Mouse (Mus musculus): ENCODE results near the gene Ptma. TPM values are rescaled to one million over a fixed set of nuclear protein-coding genes. Genes with fewer than 3 reads are reported as not detected.

Gene Ptma
- polyA plus RNA-seq, 1 experiment from 2014 or later, result 2,826 TPM

DNA sequence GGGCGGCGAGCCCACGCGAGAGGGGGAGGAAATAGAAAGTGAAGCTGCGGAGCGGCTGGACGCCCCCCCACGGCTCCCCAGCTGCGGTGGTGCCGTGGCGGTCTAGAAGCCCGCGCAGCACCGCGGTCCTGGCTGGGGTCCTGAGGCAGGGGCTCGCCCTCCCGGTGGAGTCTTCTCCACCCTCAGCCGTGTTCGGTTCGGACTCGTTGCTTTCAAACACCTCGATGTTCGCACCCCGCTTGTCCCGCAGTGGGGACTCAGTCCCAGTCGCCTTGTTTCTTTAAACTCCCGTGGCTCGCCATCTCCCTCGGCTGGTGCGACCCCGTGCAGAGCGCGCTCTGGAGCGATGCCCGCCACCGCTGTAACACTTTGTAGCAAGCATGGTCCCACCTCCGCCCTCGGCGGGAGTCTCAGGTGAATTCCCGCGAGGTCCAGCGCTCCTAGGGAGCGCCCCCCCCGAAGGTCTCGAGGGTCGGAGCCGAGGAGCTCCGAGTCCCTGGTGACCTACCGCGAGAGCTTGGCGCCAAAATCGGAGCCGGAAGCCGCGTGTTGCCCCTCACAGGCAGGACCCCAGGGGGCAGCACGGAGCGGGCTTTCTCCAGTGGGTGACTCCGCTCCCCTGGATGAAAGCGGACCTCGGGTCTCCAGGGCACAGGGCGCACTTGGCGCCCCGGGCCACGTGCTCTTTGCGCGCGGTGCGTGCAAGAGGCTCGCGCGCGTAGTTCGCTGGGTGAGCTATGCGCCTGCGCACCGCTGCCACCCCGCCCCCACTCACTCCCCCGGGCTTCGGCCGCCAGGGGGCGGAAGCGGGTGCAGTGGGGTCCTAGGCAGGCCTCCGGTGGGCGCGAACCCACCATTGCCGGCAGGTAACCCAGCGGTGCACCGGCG is 1.3 kb downstream of the Ptma start:
- Histone ChIP-seq H3K27me3 (replicated peaks; ENCODE audit: control insufficient read depth, insufficient read depth, low read length) (no peaks in the 10 kb centered on the region), H3K9ac (ENCODE audit: low read length) (peak overlapping the region; percentile 100), H3K36me3 (ENCODE audit: control insufficient read depth, insufficient read depth, low read length) (peaks cover 24% of the 10 kb centered on the region), H3K9me3 (ENCODE audit: control insufficient read depth, low read length) (no peaks in the 10 kb centered on the region), H3K4me1 (replicated peaks; ENCODE audit: control insufficient read depth, insufficient read depth, low read length) (peaks cover 31% of the 10 kb centered on the region), H3K4me2 (ENCODE audit: low read length) (peak overlapping the region; percentile 98), H3K4me3 (ENCODE audit: low read depth, low read length) (peak overlapping the region; percentile 100), H3K27ac (ENCODE audit: low read depth) (peak overlapping the region; percentile 100)
- under 1% methylated on average over 88 of the region's 89 CpGs for WGBS
- ATAC-seq (replicated peaks; ENCODE audit: low FRiP score, low TSS enrichment, low read depth) (no peak; the same call in 1 of the 2 replicates), DNase-seq (ENCODE audit: low spot score) (peak; percentile 98)

DNA sequence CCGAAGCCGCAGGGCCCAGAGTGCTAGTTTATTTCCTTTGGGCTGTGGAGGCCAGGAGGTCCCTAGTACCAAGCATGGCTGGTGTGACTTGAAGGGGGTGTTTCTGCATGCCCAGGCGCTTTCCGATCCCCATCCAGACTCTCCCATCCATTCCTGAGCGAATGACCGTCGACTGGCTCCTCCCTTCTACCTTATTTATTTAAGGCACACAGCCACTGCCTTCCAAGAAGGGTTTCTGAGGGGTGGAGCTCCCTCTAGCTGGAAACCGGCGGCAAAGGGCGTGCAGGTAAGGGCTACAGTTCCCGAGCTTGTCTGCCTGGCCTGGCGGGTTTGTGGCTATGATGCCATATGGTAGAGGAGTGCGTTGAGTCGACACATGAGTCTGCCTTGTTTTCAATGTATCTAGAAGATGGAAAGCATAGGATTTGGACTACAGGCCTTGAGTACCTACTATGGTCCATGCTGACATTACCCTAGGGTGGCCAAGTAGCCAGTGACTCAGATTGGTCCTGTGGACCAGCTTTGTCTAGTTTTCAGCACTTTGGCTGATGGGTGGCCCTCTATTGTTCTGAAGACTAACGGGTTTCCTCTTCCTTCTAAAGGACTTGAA is 2.1 kb downstream of the Ptma start:
- Histone ChIP-seq H3K4me3 (ENCODE audit: low read depth, low read length) (peak overlapping the region; percentile 100), H3K9ac (ENCODE audit: low read length) (peak overlapping the region; percentile 100), H3K4me2 (ENCODE audit: low read length) (peak overlapping the region; percentile 98), H3K27ac (ENCODE audit: low read depth) (peak overlapping the region; percentile 100), H3K4me1 (replicated peaks; ENCODE audit: control insufficient read depth, insufficient read depth, low read length) (peaks cover 31% of the 10 kb centered on the region), H3K9me3 (ENCODE audit: control insufficient read depth, low read length) (no peaks in the 10 kb centered on the region), H3K27me3 (replicated peaks; ENCODE audit: control insufficient read depth, insufficient read depth, low read length) (no peaks in the 10 kb centered on the region), H3K36me3 (ENCODE audit: control insufficient read depth, insufficient read depth, low read length) (peaks cover 24% of the 10 kb centered on the region)
- no peak for DNase-seq (ENCODE audit: low spot score)
- ATAC-seq (replicated peaks; ENCODE audit: low FRiP score, low TSS enrichment, low read depth), result no peak
- 0% methylated on average over 15 of the region's 15 CpGs for WGBS

DNA sequence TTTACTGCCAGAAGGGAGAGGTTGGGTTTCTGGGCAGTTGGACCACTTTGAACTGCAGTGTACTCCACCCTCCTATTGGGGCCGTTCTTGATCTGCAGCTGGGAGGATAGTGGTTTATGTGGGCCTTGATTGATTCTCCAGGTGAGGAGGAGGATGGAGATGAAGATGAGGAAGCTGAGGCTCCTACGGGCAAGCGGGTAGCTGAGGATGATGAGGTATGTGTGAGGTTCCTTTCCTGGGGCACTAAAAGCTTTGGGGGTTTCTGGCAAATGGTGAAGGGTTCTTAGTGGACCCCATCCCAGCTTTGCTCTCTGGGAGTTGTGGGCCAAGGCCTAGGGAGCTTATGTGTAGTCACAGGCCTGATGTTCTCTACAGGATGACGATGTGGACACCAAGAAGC is 3.1 kb downstream of the Ptma start:
- ATAC-seq (replicated peaks; ENCODE audit: low FRiP score, low TSS enrichment, low read depth) (no peak), DNase-seq (ENCODE audit: low spot score) (peak; percentile 56)
- Histone ChIP-seq H3K4me3 (ENCODE audit: low read depth, low read length) (peak overlapping the region; percentile 100), H3K27ac (ENCODE audit: low read depth) (no peak overlapping the region), H3K36me3 (ENCODE audit: control insufficient read depth, insufficient read depth, low read length) (peaks cover 24% of the 10 kb centered on the region), H3K27me3 (replicated peaks; ENCODE audit: control insufficient read depth, insufficient read depth, low read length) (no peaks in the 10 kb centered on the region), H3K9ac (ENCODE audit: low read length) (peak overlapping the region; percentile 100), H3K4me2 (ENCODE audit: low read length) (peak overlapping the region; percentile 98), H3K4me1 (replicated peaks; ENCODE audit: control insufficient read depth, insufficient read depth, low read length) (peaks cover 26% of the 10 kb centered on the region), H3K9me3 (ENCODE audit: control insufficient read depth, low read length) (no peaks in the 10 kb centered on the region)
- 20% methylated on average over 4 of the region's 4 CpGs for WGBS

DNA sequence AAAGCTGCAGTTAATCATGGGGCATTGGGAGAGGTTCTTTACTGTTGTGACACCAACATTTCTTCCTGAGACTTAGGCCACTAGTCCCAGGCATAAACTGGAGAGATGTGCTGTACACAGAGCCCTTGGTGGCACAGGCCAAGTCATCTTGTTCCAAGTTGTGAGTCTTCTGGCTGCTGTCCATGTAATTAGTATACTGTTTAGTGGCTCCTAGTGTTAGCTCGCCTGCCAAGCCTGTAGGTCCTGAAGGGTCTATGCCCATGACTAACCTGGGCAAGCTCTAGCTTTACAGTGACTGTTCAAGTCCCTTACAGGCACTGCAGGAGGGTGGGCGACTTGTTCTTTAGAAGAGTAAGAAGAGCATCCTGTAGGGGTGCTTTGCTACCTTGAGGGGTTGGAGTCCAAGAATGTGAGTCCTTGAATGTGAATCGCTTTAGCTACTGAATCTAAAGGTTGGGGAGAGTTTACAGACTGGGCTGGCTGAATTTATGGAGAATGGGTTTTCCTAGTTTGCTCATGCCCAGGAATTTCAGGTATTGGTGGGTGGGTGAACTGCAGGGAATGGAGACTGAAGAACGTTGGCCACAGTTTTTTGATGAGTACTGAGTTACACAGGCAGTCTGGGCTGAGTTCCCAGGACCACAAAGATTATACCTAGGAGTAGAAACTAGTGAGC is 4.5 kb downstream of the Ptma start:
- Histone ChIP-seq H3K9ac (ENCODE audit: low read length) (0 out of 2 replicates have a peak overlapping the region, but pooled peaks have one; percentile 13), H3K27me3 (replicated peaks; ENCODE audit: control insufficient read depth, insufficient read depth, low read length) (no peaks in the 10 kb centered on the region), H3K27ac (ENCODE audit: low read depth) (peak overlapping the region; percentile 34), H3K9me3 (ENCODE audit: control insufficient read depth, low read length) (no peaks in the 10 kb centered on the region), H3K4me2 (ENCODE audit: low read length) (0 out of 2 replicates have a peak overlapping the region, but pooled peaks have one; percentile 5), H3K4me1 (replicated peaks; ENCODE audit: control insufficient read depth, insufficient read depth, low read length) (peaks cover 24% of the 10 kb centered on the region), H3K36me3 (ENCODE audit: control insufficient read depth, insufficient read depth, low read length) (peaks cover 24% of the 10 kb centered on the region), H3K4me3 (ENCODE audit: low read depth, low read length) (no peak overlapping the region)
- WGBS, result 16% methylated on average over 4 of the region's 4 CpGs
- ATAC-seq (replicated peaks; ENCODE audit: low FRiP score, low TSS enrichment, low read depth), result no peak
- DNase-seq (ENCODE audit: low spot score), result peak; percentile 72

DNA sequence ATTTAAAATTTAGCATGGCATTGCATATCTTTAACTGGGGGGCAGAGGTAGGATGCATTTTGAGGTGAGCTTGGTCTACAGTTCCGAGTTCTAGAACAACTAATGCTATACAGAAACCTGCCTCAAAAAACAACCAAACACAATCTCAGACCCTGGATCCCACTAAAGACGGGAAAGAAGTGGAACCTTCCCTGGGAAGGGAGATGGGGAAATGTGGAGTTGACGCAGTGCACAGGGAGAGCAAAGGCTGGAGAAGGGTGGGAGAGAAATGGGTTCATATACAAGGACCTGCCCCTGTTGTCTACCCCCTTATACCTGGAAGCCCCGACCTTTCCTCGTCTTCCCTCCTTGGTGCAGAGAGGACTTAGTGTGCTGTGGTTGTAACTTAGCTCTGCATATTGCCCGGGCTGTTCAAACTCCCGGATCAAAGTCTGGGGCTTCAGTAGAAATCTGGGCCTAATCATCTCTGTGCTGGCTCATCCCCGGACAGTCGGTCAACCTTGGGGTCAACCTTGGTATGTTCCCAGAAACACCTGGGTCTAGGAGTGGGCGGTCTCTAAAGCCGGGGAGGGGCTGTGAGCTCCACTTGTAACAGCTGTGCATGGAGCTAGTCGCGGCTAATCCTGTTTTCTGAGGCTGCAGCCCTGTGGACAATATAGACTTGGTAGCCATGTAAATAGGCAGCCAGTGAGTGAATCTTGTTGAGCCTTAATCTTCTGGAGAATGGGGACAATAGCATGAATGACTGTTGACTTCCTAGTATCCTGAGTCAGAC is 5.2 kb downstream of the Ptma start:
- 3% methylated on average over 13 of the region's 13 CpGs for WGBS
- Histone ChIP-seq H3K27me3 (replicated peaks; ENCODE audit: control insufficient read depth, insufficient read depth, low read length) (no peaks in the 10 kb centered on the region), H3K36me3 (ENCODE audit: control insufficient read depth, insufficient read depth, low read length) (peaks cover 24% of the 10 kb centered on the region), H3K9ac (ENCODE audit: low read length) (no peak overlapping the region), H3K4me1 (replicated peaks; ENCODE audit: control insufficient read depth, insufficient read depth, low read length) (peaks cover 24% of the 10 kb centered on the region), H3K4me3 (ENCODE audit: low read depth, low read length) (no peak overlapping the region), H3K9me3 (ENCODE audit: control insufficient read depth, low read length) (no peaks in the 10 kb centered on the region), H3K27ac (ENCODE audit: low read depth) (peak overlapping the region; percentile 34), H3K4me2 (ENCODE audit: low read length) (peak overlapping the region; percentile 5; the same call in 1 of the 2 replicates)
- peak; percentile 84 for DNase-seq (ENCODE audit: low spot score)
- peak; percentile 17 for ATAC-seq (replicated peaks; ENCODE audit: low FRiP score, low TSS enrichment, low read depth)

DNA sequence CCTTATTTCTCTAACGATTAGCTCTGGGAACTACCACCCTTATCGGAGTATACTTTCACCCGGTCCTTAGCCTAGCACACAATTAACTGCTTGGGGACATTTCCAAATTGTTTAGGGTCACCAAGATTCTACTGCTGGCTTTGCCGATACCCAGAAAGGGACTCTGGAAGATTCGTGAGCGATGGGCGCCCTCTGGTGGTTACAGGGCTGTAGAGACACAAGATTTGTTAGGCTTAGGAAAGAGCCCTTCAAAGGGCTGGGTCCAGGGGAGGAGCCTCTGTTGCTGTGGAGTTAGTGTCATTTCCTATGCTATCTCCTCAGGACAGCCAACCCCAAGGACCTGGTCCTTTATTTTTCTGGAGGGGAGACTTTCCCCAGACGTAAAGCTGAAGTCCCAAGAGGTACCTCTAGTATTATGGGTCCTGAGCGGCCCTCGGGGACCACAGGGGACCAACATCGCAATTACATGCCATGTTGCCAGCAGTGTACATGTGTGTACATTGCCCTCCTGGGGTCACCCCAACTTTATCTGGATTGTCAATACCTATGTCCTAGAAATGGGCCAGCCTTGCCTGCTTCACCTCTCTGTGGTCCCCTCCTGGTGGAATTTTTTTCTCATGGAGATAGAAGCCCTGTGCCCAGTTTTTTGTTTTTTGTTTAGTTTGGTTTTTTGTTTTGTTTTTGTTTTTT is 6.0 kb downstream of the Ptma start:
- no peaks in the 10 kb centered on the region for H3K9me3 ChIP-seq (ENCODE audit: control insufficient read depth, low read length)
- peaks cover 24% of the 10 kb centered on the region for H3K4me1 ChIP-seq (replicated peaks; ENCODE audit: control insufficient read depth, insufficient read depth, low read length)
- WGBS, result 27% methylated on average over 11 of the region's 11 CpGs
- no peak overlapping the region for H3K9ac ChIP-seq (ENCODE audit: low read length)
- H3K27ac ChIP-seq (ENCODE audit: low read depth), result peak overlapping the region; percentile 34; the same call in 1 of the 2 replicates
- no peak overlapping the region for H3K4me3 ChIP-seq (ENCODE audit: low read depth, low read length)
- DNase-seq (ENCODE audit: low spot score), result peak; percentile 98
- H3K4me2 ChIP-seq (ENCODE audit: low read length), result peak overlapping the region; percentile 5; the same call in 1 of the 2 replicates
- H3K36me3 ChIP-seq (ENCODE audit: control insufficient read depth, insufficient read depth, low read length), result peaks cover 24% of the 10 kb centered on the region
- H3K27me3 ChIP-seq (replicated peaks; ENCODE audit: control insufficient read depth, insufficient read depth, low read length), result no peaks in the 10 kb centered on the region
- peak; percentile 37 for ATAC-seq (replicated peaks; ENCODE audit: low FRiP score, low TSS enrichment, low read depth)

DNA sequence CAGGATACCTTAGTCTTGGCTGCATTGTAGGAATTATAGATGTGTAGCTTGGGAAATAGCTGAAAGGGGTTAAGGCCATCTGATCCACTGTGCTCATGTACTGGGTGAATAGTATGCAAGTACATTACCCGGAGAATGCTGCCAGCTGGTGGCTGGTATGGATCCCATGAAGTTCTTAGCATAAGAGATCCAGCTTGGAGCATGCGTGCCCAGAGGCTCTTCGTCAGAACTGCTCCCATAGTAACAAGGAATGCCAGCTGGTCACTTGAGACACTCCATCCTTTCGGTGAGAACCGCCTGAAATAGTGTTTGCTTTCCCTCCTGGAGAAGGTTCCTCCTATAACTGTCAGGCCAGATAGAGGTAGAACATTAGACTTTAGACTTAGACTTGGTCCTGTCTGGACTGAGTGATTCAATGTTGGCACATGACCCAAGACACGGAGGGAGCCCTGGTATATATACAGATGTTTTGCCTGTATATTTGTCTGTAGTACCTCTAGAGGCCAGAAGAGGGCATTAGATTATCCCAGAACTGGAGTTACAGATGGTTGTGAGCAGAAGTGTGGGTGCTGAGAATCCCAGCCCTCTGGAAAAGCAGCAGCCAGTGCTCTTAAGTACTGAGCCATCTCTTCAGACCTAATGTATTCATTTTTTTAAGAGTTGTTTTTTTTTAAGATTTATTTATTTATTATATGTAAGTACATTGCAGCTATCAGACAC is 7.0 kb downstream of the Ptma start:
- no peaks in the 10 kb centered on the region for H3K27me3 ChIP-seq (replicated peaks; ENCODE audit: control insufficient read depth, insufficient read depth, low read length)
- DNase-seq (ENCODE audit: low spot score) (peak; percentile 51), ATAC-seq (replicated peaks; ENCODE audit: low FRiP score, low TSS enrichment, low read depth) (no peak)
- no peaks in the 10 kb centered on the region for H3K9me3 ChIP-seq (ENCODE audit: control insufficient read depth, low read length)
- H3K9ac ChIP-seq (ENCODE audit: low read length), result no peak overlapping the region
- 91% methylated on average over 6 of the region's 6 CpGs for WGBS
- H3K36me3 ChIP-seq (ENCODE audit: control insufficient read depth, insufficient read depth, low read length), result peaks cover 22% of the 10 kb centered on the region
- H3K27ac ChIP-seq (ENCODE audit: low read depth), result no peak overlapping the region
- no peak overlapping the region for H3K4me2 ChIP-seq (ENCODE audit: low read length)
- no peak overlapping the region for H3K4me3 ChIP-seq (ENCODE audit: low read depth, low read length)
- peaks cover 24% of the 10 kb centered on the region for H3K4me1 ChIP-seq (replicated peaks; ENCODE audit: control insufficient read depth, insufficient read depth, low read length)

Data from intestine, embryonic 14.5 days (tissue).